Mouse (Mus musculus): ENCODE results near the gene Patz1.

The Patz1 gene

DNA sequence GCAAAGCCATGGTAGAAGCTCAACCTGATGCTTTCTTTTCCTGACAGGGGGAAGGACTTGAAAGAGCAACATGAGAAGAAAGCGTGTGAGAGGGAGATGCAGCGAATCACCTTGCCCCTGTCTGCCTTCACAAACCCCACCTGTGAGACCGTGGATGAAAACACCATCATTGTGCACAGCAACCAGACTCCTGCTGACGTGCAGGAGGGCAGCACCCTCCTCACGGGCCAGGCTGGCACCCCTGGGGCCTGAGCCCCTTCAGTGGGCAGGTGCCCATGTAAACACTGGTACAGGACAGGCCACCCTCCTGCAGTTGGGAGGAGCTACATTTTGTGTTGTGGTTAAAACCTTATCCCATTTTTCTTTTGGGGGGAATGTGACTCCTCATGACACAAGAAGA is 52.8 kb downstream of the Patz1 start:
- in situ Hi-C loops (cut with MboI; ENCODE audit: low pct_unique_long_range_greater_than_20kb in 1 of 2, low sequenced_read_pairs in 2 of 2, unreplicated experiment in 1 of 2), result no loop called here

DNA sequence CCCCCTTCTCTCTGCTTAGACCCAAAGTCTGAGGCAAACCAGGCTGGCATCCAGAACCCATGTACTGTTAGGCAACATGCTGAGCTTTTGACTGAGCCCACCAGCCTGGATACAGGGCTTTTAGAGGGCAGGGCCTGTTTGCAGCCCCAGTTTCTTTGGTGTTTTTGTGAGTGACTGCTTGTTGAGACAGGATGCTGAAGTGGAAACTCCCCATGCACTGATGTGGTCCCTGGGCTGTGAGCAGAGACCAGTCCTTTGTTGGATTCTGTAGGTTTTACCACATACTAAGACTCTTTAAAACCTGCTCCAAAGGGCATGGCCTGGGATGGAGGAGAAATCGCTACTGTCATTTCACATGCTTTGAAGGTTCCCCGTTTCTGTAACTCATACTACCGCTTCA is 56.2 kb downstream of the Patz1 start:
- in situ Hi-C loops (cut with MboI; ENCODE audit: low pct_unique_long_range_greater_than_20kb in 1 of 2, low sequenced_read_pairs in 2 of 2, unreplicated experiment in 1 of 2), result no loop called here

DNA sequence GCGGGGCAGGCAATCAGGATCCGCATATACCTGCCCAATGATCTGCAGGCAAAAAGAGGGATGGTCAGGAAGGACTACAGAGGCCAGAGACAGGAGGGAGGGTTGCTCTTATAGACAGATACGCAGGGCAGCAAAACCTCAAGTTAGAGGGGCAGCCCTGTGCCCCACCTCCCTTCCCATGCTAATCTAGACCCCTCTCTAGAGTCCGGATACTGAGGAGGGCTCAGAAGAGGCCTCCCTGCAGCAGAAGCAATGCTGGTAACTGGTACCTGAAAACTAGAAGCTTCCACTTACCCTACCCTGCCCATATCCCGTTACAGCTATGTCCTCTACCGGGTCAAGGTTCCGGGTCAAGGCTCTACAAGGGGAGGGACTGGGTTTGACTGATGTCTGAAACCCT is 57.7 kb downstream of the Patz1 start:
- in situ Hi-C loops (cut with MboI; ENCODE audit: low pct_unique_long_range_greater_than_20kb in 1 of 2, low sequenced_read_pairs in 2 of 2, unreplicated experiment in 1 of 2), result no loop called here

DNA sequence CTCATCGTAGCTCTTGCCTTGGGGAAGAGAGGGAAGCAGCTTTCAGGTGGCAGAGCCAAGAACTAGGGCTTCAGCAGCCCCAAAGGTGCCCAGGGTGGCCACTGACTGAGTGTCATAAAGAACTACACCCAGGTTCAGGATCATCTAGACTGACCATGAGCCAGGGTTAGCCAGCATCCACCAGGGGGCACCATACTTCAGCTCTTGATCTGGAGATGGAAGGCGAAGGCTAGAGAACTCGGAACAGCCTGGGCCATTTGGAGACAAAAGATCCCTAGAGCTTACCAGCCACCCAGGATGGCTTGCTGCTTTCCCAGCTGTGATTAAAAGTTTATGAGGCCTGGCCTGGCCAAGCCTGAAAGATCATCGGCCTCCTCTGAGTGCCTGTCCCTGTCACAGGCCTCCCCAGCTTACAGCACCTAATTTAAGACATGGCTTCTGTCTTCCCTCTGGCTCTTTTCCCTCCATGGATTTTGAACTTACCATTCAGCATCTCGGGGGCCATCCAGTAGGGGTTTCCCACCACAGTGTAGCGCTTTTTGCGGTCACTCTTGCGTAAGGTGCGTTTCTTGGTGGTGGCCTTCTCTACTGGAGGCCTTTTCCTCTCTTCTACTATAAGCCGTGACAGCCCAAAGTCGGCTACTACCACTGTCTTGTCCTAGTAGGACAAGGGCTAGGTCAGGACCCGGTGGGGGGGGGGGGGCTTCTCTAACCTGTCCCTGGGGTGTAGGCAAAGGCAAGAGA is 58.6 kb downstream of the Patz1 start:
- in situ Hi-C loops (cut with MboI; ENCODE audit: low pct_unique_long_range_greater_than_20kb in 1 of 2, low sequenced_read_pairs in 2 of 2, unreplicated experiment in 1 of 2), result no loop called here

DNA sequence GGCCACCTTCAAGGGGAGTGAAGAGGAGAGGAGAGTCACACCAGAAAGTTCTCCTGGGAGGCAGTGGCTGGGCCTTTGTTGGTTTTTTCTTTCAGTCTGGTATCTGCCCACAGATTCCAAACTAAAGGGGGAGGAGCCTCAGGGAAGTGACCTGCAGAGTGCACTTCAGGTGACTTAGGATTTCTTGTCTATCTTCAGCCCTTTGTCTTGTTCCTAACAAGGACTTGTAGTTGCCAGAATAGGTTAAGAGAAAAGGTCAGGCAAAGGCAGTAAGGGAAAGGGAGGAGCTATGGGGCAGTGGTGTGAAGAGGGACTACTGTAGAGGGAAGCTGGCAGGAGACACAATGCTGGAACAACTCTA is 59.1 kb downstream of the Patz1 start:
- in situ Hi-C loops (cut with MboI; ENCODE audit: low pct_unique_long_range_greater_than_20kb in 1 of 2, low sequenced_read_pairs in 2 of 2, unreplicated experiment in 1 of 2), result no loop called here

DNA sequence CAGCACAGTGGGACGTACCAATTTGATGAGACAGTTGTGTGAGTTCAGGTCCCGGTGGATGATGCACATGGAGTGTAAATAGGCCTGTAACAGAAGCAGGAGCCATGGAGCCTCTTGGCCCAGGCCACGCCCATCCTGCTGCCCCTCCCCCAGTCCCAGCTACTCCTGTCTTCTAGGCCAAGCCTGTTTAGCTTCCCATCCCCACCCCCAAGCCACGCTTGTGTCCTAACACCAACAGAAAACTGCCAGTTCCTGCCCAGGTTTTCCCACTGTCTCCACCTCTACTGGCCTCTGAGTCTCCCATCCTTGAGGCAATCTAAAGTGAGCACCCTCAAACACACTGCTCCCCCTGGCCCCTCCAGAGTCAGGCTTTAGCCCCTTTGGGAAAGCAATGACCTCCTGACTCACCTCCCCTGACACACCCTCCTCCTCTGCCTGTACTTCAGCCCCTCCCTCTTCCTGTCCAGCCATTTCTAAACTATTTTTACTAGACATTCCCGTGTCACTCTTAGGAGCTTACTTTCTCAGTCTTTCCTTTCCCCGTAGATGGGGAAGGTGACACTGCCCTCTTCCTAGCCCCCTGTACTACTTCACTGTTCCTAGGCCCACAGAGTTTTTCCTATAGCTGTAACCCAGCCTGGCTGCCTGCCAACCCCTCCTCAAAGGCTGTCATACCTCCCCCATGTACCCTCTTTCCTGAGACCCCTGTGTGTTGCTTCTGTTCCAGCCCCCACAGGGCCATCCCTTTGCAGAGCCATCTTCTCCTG is 60.1 kb downstream of the Patz1 start:
- in situ Hi-C loops (cut with MboI; ENCODE audit: low pct_unique_long_range_greater_than_20kb in 1 of 2, low sequenced_read_pairs in 2 of 2, unreplicated experiment in 1 of 2), result no loop called here

DNA sequence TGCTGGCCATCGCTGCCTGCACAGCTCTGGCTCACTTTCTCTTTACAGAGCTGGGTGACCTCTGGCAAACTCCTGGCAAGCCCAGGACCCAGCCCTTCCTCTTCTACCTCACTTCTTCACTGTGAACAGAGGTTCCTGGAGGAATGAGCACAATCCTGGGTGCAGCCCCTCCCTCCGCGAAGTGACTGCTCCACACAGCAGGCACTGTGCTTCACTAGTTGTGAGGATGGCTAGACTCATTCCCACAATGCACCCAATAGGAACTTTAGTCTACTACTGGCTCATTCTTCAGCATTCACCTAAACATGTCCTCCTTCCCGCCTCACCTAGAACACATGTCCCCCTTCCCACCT is 60.6 kb downstream of the Patz1 start:
- in situ Hi-C loops (cut with MboI; ENCODE audit: low pct_unique_long_range_greater_than_20kb in 1 of 2, low sequenced_read_pairs in 2 of 2, unreplicated experiment in 1 of 2), result no loop called here

DNA sequence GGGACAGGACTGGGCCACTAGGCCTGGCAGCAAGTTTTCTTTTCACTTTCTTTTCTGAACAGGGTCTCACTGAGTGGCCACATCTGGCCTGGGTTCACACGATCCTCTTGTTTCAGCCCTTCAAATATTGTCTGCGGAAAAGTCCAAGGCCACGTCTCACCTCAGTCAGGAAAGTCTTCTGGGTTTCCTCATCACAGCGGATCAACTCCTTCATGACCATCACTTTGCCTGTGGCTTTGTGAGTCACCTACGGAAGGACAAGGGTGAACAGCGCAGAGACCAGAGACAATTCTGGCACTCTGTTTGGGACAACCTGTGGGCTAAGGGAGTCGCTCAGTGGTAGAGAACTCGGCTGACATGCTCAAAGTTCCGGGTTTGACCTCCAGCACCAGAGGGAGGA is 63.5 kb downstream of the Patz1 start:
- in situ Hi-C loops (cut with MboI; ENCODE audit: low pct_unique_long_range_greater_than_20kb in 1 of 2, low sequenced_read_pairs in 2 of 2, unreplicated experiment in 1 of 2), result no loop called here

DNA sequence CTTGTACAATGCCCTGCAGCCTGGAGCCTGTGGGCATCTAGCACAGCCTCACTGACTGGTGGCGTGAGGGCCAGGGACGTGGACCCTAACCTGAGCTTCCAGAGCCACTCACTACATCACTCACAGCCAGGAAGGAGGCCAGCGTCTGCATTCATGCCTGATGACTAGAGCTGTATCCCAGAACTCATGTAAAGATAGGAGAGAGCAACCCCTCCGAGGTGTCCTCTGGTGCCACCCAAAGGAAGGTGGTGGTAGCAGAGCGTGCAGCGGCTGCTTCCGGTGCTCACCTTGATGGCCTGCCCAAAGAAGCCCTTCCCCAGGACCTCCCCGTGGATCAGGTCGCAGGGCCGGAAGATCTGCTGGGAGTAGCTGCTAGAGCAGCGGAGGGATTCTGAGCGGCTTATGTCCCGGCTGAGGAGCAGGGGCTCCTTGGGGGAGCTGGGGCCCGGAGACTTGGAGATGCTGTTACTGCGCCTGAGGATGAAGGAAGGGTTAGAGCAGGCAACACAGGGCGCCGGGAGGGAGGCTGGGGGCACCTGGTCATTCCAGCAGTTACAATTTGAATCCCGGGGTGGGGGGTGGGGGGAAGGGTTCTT is 64.4 kb downstream of the Patz1 start:
- in situ Hi-C loops (cut with MboI; ENCODE audit: low pct_unique_long_range_greater_than_20kb in 1 of 2, low sequenced_read_pairs in 2 of 2, unreplicated experiment in 1 of 2), result no loop called here
